Mouse (Mus musculus) C2C12 (cell line): ENCODE measurements around the gene Pdcd6. TPM values are rescaled to one million over a fixed set of nuclear protein-coding genes. Genes with fewer than 3 reads are reported as not detected.

Source experiments
- H3K27me3 ChIP-seq: one replicate; pipeline ENCODE4 v1.6.1; 2011; ENCODE audit not compliant: control insufficient read depth, insufficient read depth, insufficient read length
- H3K36me3 ChIP-seq: one replicate; pipeline ENCODE4 v1.6.1; 2011; ENCODE audit not compliant: control insufficient read depth, insufficient read depth
- H3K4me3 ChIP-seq: one replicate; pipeline ENCODE4 v1.5.1; 2011; ENCODE audit warnings: mild to moderate bottlenecking, control low read depth; ENCODE audit not compliant: poor library complexity, insufficient read depth, severe bottlenecking
- H3K79me2 ChIP-seq: one replicate; pipeline ENCODE4 v1.6.1; 2011; ENCODE audit not compliant: control insufficient read depth, insufficient read depth
- H3K79me3 ChIP-seq: one replicate; pipeline ENCODE4 v1.6.1; 2011; ENCODE audit warnings: low read depth, control low read depth
- H3ac ChIP-seq: one replicate; pipeline ENCODE3; 2011; ENCODE audit warnings: low read depth; ENCODE audit not compliant: control insufficient read depth, insufficient read length
- CEBPB ChIP-seq: IDR thresholded peaks from one replicate; pipeline ENCODE4 v1.6.1; 2011; ENCODE audit warnings: low read depth, mild to moderate bottlenecking, control low read depth, moderate library complexity
- CTCF ChIP-seq: IDR thresholded peaks from one replicate; pipeline ENCODE4 v1.5.1; 2011; ENCODE audit not compliant: control insufficient read depth, insufficient read depth, insufficient read length
- FOSL1 ChIP-seq: IDR thresholded peaks from one replicate; pipeline ENCODE4 v1.8.0; 2011; ENCODE audit warnings: mild to moderate bottlenecking, low read length; ENCODE audit not compliant: poor library complexity, insufficient read depth, severe bottlenecking
- MAX ChIP-seq: IDR thresholded peaks from one replicate; pipeline ENCODE4 v1.6.1; 2011; ENCODE audit warnings: mild to moderate bottlenecking, control low read depth
- MYOD1 ChIP-seq: IDR thresholded peaks from one replicate; pipeline ENCODE4 v1.6.1; 2011; ENCODE audit warnings: low read depth; ENCODE audit not compliant: control insufficient read depth, insufficient read length
- MYOG ChIP-seq: IDR thresholded peaks from one replicate; pipeline ENCODE4 v1.6.1; 2011; ENCODE audit not compliant: control insufficient read depth, insufficient read length; ENCODE audit errors: extremely low read depth
- USF1 ChIP-seq: IDR thresholded peaks from one replicate; pipeline ENCODE4 v1.6.1; 2011; ENCODE audit warnings: low read depth, mild to moderate bottlenecking, control low read depth, moderate library complexity
- polyA plus RNA-seq: library from polyadenylated mRNA; unstranded; fragments of >200 nt; fragmentation: generic; extraction: Trizol; gene quantifications from one replicate; pipeline ENCODE4 v1.2.1, GENCODE M21; 2012; ENCODE audit warnings: missing spikeins

Pdcd6 gene
- polyA plus RNA-seq, 1 experiment, result 98.2 TPM

DNA sequence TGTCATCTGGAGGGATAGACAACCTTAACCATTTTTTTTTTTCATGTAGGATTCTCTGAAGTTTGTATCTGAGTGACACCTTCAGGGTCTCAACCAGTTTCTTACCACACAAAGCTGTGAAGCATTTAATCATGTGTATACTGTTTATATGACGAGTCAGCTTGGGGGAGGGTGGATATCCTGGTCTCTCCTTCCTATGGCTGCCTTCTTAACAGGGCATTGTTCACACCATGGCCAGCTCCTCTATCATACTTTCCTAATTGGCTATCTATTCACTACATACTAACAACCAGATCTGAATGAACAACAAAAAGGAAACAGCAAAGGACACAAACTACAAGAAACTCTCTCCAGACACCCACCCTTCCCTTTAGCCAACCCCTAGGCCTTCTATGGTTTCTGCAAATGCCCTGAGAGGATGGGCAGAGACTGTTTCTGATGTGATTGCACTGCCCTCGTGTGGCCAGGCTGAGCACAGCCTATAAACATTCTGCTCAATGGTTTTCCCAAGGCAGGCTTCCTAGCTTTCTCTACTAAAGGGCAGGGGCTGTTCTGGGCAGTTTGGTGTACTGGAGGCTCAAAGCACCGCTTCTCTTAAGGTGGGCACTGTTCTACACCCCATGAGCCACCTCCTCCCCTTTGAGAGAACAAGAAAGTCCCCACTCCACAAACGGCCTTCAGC lies 16.3 kb downstream of the Pdcd6 start:
- Histone ChIP-seq H3K4me3 (no peak overlapping the region), H3K79me2 (no peaks in the 10 kb centered on the region), H3ac (no peak overlapping the region), H3K36me3 (peaks cover 45% of the 10 kb centered on the region), H3K27me3 (no peaks in the 10 kb centered on the region), H3K79me3 (no peaks in the 10 kb centered on the region)
- TF ChIP-seq FOSL1 (no peak), CTCF (peak; percentile 83)

DNA sequence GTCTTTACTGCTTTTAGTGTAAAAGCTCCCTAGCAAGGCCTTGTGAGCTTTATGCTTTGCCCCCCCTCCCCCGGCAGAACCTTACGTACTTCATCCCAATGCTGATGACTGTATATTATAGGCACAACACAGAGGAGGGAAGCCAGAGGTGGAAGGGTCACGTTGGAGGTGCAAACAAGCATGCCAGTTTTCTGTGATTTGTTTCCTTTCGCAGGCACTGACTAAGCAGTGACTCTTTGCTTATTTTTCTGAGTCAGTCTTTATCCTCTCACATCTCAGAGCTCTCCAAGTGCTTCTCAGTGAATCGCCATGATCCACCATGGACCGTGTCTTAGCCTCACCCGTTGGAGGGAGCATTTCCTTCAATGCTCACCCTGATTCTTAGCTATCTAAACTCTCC lies 21.0 kb downstream of the Pdcd6 start:
- Histone ChIP-seq H3K79me2 (no peaks in the 10 kb centered on the region), H3K79me3 (no peaks in the 10 kb centered on the region), H3ac (no peak overlapping the region), H3K4me3 (no peak overlapping the region), H3K36me3 (no peaks in the 10 kb centered on the region), H3K27me3 (no peaks in the 10 kb centered on the region)
- TF ChIP-seq MYOD1 (no peak), CEBPB (no peak), MAX (no peak), FOSL1 (no peak), MYOG (no peak), USF1 (no peak), CTCF (no peak)

DNA sequence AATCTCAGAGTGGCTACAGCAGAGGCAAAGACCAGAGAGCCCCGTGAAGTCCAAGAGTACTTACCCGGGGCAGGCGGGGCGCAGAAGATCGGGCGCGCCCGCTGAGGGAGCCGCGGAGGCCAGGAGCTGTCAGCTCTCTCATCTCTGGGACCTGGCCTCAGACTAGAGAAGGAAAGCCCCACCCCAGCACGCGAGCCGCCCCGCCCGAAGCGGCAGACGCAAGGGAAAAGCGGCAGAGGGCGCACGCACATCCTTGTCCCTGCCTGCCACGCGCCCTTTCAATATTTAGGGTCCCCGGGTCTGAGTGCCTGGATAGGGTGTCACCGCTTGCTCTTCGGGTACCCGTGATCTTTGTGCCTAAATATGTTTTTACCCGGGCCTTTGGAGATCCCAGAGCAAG lies 25.2 kb downstream of the Pdcd6 start, which contains the start of gene Ahrr:
Gene Ahrr, minus strand, starts transcription at position 165 of the 400 bp plus-strand sequence.
- no peaks in the 10 kb centered on the region for H3K36me3 ChIP-seq
- no peaks in the 10 kb centered on the region for H3K27me3 ChIP-seq
- TF ChIP-seq CTCF (peak; percentile 73), USF1 (no peak), MYOD1 (no peak), FOSL1 (no peak), MAX (no peak)
- peaks cover 5% of the 10 kb centered on the region for H3K79me2 ChIP-seq
- peak within 1 kb of the TSS; percentile 25 for H3K4me3 ChIP-seq
- H3K79me3 ChIP-seq, result peaks cover 5% of the 10 kb centered on the region
- H3ac ChIP-seq, result no peak within 1 kb of the TSS

DNA sequence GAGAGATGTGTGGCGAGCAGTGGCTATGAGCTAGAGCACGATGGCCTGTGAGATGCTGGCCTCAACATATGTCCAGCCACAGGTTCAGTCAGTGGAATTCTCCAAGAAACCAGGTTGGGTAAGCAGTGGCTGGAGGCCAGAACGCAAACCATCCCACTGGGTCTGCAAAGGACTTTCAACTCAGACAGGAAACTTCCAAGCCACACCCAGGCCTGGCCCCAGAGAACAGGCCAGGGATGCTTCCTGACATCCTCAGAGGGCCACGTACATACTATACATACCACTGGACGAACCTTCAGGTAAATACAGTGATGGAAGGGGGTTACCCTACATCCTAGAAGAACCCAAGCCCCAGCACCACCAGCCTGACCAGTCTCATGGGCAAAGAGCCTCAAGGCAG lies 27.7 kb downstream of the Pdcd6 start:
- Histone ChIP-seq H3K4me3 (no peak overlapping the region), H3K27me3 (no peaks in the 10 kb centered on the region), H3K36me3 (no peaks in the 10 kb centered on the region), H3K79me3 (peaks cover 5% of the 10 kb centered on the region), H3K79me2 (peaks cover 12% of the 10 kb centered on the region), H3ac (no peak overlapping the region)
- TF ChIP-seq USF1 (no peak), MYOD1 (no peak), MYOG (no peak), CTCF (no peak), MAX (no peak), FOSL1 (no peak), CEBPB (no peak)

DNA sequence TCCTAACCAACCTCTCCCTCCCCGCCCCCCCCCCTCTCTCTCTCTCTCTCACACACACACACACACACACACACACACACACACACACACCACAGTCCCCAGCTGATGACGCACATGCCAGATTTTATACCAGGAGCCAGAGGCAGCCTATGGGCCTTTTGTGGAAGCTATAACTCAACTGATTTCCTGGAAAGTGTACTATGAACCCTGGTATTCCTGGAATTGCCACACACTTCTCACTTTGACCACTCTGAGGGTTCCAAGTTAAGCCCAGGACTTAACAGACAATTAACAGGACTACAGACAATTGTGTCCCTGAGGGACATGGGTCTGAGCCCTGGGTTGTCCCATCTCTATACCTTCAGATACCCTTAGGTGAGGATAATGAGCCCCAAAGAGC lies 35.1 kb downstream of the Pdcd6 start:
- no peaks in the 10 kb centered on the region for H3K36me3 ChIP-seq
- TF ChIP-seq MAX, result no peak
- TF ChIP-seq CTCF, result no peak
- no peak for TF ChIP-seq CEBPB
- TF ChIP-seq MYOG, result no peak
- no peak for TF ChIP-seq FOSL1
- TF ChIP-seq MYOD1, result no peak
- no peak for TF ChIP-seq USF1
- H3K27me3 ChIP-seq, result no peaks in the 10 kb centered on the region
- no peak overlapping the region for H3K4me3 ChIP-seq
- no peaks in the 10 kb centered on the region for H3K79me3 ChIP-seq
- H3ac ChIP-seq, result no peak overlapping the region
- H3K79me2 ChIP-seq, result peaks cover 13% of the 10 kb centered on the region

DNA sequence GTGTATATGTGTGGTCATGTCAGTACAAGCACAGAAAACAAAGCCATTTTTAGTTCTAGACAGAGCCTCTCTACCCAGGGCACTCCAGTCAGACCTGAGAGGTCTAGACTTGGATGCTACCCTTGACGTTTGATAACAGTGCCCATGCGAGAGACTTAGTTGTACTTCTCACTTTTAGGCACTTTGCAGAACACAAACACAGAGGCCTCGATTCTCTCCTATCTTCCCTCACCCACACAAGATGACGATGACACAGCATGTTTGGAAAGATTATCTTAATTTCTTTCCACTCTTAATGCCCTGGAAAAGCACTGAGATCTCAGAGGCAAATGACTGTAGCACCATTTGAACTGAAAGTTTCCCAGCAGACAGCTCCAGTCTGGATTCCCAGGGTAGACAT lies 41.7 kb downstream of the Pdcd6 start:
- no peak overlapping the region for H3K4me3 ChIP-seq
- no peak overlapping the region for H3ac ChIP-seq
- H3K79me3 ChIP-seq, result no peaks in the 10 kb centered on the region
- H3K36me3 ChIP-seq, result no peaks in the 10 kb centered on the region
- TF ChIP-seq CTCF, result no peak
- no peak for TF ChIP-seq USF1
- TF ChIP-seq MAX, result no peak
- no peak for TF ChIP-seq MYOG
- no peak for TF ChIP-seq MYOD1
- no peak for TF ChIP-seq FOSL1
- no peak for TF ChIP-seq CEBPB
- no peaks in the 10 kb centered on the region for H3K27me3 ChIP-seq
- H3K79me2 ChIP-seq, result no peaks in the 10 kb centered on the region
